Mouse (Mus musculus) myocyte (in vitro differentiated cells): ENCODE results near the gene Actr3.

Experiments used
- E2F4 ChIP-seq: IDR thresholded peaks from one replicate; pipeline ENCODE4 v1.6.1; 2011; ENCODE audit warnings: mild to moderate bottlenecking, control low read depth, moderate library complexity; ENCODE audit not compliant: insufficient read depth
- MAX ChIP-seq: IDR thresholded peaks from one replicate; pipeline ENCODE4 v1.6.1; 2011; ENCODE audit warnings: low read depth, mild to moderate bottlenecking, control low read depth
- POLR2A ChIP-seq: IDR thresholded peaks from one replicate; pipeline ENCODE4 v1.6.1; 2011; ENCODE audit warnings: low read depth, mild to moderate bottlenecking, control low read depth, moderate library complexity; ENCODE audit not compliant: insufficient read length
- POLR2AphosphoS2 ChIP-seq: IDR thresholded peaks from one replicate; pipeline ENCODE4 v1.6.1; 2011; ENCODE audit warnings: low read depth, control low read depth; ENCODE audit not compliant: insufficient read length
- REST ChIP-seq: IDR thresholded peaks from one replicate; pipeline ENCODE4 v1.6.1; 2011; ENCODE audit warnings: mild to moderate bottlenecking, control low read depth, moderate library complexity; ENCODE audit not compliant: insufficient read depth, insufficient read length
- TCF3 ChIP-seq: IDR thresholded peaks from one replicate; pipeline ENCODE4 v1.6.1; 2011; ENCODE audit warnings: low read depth, control low read depth; ENCODE audit not compliant: insufficient read length
- USF1 ChIP-seq: IDR thresholded peaks from one replicate; pipeline ENCODE4 v1.6.1; 2011; ENCODE audit warnings: low read depth, mild to moderate bottlenecking, control low read depth, moderate library complexity

DNA sequence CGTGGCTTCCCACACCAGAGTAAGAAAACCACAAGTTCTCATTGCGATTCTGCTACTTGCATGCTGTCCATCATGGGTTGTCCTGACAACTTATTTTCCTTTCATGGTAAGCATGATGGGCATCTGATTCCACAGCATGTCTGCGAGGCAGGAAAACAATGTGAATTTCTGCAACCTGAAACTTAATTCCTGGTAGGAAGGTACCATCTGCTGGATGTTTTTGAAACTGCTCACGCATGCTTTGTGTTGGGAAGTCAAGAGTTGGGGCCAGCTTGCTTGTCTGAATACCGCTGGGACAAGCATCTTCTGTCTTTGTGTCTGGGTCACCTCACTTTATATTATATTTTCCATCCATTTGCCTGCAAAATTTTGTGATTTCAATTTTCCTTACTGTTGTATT lies 62.7 kb downstream of the Actr3 start:
- TF ChIP-seq MAX = no peak
- no peak for TF ChIP-seq USF1
- TF ChIP-seq REST = no peak
- no peak for TF ChIP-seq POLR2AphosphoS2
- TF ChIP-seq POLR2A = no peak
- TF ChIP-seq E2F4 = no peak
- no peak for TF ChIP-seq TCF3
